Mouse (Mus musculus) intestine, embryonic 14.5 days (tissue): ENCODE measurements around the gene Abcf1. TPM values are rescaled to one million over a fixed set of nuclear protein-coding genes. Genes with fewer than 3 reads are reported as not detected.

Experiments
- ATAC-seq: fragments of 200-750 bp; cut with Nextera tagmentation; replicated peaks from 2 replicates; pipeline ENCODE4 v1.8.0; 2017; ENCODE audit warnings: low read depth, moderate number of reproducible peaks, moderate TSS enrichment, moderate library complexity; ENCODE audit not compliant: low FRiP score, low TSS enrichment
- DNase-seq: peaks from one replicate; pipeline ENCODE4 v3.0.0-alpha.2; 2018; ENCODE audit warnings: low spot score
- H3K27ac ChIP-seq: fragments of 300-500 bp; sonication (generic); 2 replicates; pipeline ENCODE4 v1.5.1; 2014; ENCODE audit warnings: low read depth, mild to moderate bottlenecking, control low read depth
- H3K27me3 ChIP-seq: fragments of 300-500 bp; sonication (generic); replicated peaks from 2 replicates; pipeline ENCODE4 v1.6.1; 2014; ENCODE audit warnings: low read length, control low read depth; ENCODE audit not compliant: control insufficient read depth, insufficient read depth
- H3K36me3 ChIP-seq: fragments of 300-500 bp; sonication (generic); 2 replicates; pipeline ENCODE4 v1.6.1; 2014; ENCODE audit warnings: low read length, control low read depth; ENCODE audit not compliant: control insufficient read depth, insufficient read depth
- H3K4me1 ChIP-seq: fragments of 300-500 bp; sonication (generic); replicated peaks from 2 replicates; pipeline ENCODE4 v1.6.1; 2014; ENCODE audit warnings: low read length, control low read depth, mixed read lengths; ENCODE audit not compliant: control insufficient read depth, insufficient read depth
- H3K4me2 ChIP-seq: fragments of 300-500 bp; sonication (generic); 2 replicates; pipeline ENCODE4 v1.6.1; 2014; ENCODE audit warnings: low read length
- H3K4me3 ChIP-seq: fragments of 300-500 bp; sonication (generic); 2 replicates; pipeline ENCODE4 v1.5.1; 2014; ENCODE audit warnings: low read depth, low read length, control low read depth, mixed read lengths
- H3K9ac ChIP-seq: fragments of 300-500 bp; sonication (generic); 2 replicates; pipeline ENCODE4 v1.6.1; 2014; ENCODE audit warnings: mild to moderate bottlenecking, low read length
- H3K9me3 ChIP-seq: fragments of 300-500 bp; sonication (generic); 2 replicates; pipeline ENCODE4 v1.6.1; 2016; ENCODE audit warnings: low read length, control low read depth; ENCODE audit not compliant: control insufficient read depth
- whole genome bisulfite sequencing: fragments of 180-500 bp; shearing (Covaris S2); extraction: QIAGEN DNeasy Blood & Tissue Kit; methylation state at CpG from one replicate; pipeline ENCODE4 v1.1.7; 2014; 5-methylcytosine and 5-hydroxymethylcytosine counted together
- polyA plus RNA-seq: library from polyadenylated mRNA; unstranded; fragments of >200 nt; fragmentation: Nextera tagmentation; extraction: Ambion mirVana; gene quantifications from 2 replicates; pipeline ENCODE4 v1.2.1, GENCODE M21; 2014

The Abcf1 gene
- polyA plus RNA-seq, 1 experiment from 2014 or later, result 88.4 TPM

DNA sequence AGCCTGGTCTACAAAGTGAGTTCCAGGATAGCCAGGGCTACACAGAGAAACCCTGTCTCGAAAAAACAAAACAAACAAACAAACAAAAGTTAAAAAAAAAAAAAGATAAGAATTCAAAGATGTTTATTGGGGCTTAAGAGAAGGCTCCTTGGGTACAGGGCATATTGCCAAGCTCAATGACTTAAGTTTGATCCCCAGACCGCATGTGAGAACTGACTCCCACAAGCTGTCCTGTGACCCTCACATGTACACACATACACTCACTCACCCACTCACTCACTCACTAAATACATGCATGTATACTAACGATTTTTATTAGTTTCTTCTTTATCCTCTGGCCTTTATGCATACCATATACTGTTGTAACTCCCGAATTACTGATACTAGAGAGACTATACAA, 30.8 kb upstream of the Abcf1 start:
- no peak for DNase-seq
- Histone ChIP-seq H3K27me3 (no peaks in the 10 kb centered on the region), H3K4me2 (no peak overlapping the region), H3K9ac (no peak overlapping the region), H3K27ac (no peak overlapping the region), H3K36me3 (no peaks in the 10 kb centered on the region), H3K4me3 (no peak overlapping the region), H3K9me3 (no peaks in the 10 kb centered on the region), H3K4me1 (peaks cover 3% of the 10 kb centered on the region)
- 69% methylated on average over 4 of the region's 4 CpGs for WGBS
- ATAC-seq, result no peak

DNA sequence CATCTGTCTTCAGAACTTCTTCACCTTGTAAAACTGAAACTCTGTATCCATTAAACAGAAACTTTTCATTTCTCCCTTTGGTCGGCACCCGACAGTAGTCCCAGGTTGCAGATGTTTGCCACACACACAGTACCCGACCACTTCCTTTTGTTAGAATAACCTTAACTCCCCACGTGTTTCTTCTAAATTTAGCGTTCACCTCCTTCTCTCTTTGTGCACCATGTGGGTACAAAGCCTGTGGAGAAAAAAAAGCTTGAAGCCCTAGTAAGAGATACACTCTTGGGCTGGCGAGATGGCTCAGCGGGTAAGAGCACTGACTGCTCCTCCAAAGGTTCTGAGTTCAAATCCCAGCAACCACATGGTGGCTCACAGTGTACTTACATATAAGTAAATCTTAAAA, 29.8 kb upstream of the Abcf1 start:
- WGBS, result 84% methylated on average over 7 of the region's 7 CpGs

DNA sequence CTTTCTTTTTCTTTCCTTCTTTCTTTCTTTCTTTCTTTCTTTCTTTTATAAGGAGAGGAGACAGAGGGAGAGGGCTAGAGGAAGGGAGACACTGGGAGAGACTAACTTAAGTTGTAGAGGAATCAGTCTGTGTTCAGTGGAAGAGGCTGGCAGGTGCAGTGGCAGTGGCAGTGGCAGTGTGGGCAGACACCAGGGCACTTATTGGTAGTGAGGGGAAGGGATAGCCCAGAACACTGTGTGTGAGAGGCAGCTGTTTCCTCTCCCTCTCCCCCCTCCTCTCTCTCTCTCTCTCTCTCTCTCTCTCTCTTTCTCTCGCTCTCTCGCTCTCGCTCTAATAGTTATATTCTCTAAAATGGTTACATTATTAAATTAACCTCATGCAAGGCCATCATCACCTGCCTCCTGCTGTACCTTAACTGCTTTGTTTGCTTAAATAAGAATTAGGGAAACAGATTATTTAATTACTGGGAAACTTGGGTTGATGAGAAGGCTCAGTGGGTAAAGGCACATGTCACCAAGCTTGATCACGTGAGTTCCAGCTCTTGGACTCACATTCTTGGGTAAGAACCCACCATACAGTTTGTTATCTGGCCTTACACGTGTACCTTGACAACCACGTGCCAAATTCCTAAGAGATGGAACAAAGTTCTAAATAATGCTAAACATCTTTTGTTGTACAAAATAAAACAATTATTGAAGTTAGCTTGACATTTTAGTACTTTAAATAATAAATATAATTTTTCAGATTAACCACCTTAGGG, 29.2 kb upstream of the Abcf1 start:
- Histone ChIP-seq H3K9ac (no peak overlapping the region), H3K27me3 (no peaks in the 10 kb centered on the region), H3K4me3 (no peak overlapping the region), H3K4me1 (peaks cover 5% of the 10 kb centered on the region), H3K27ac (no peak overlapping the region), H3K9me3 (no peaks in the 10 kb centered on the region), H3K36me3 (no peaks in the 10 kb centered on the region), H3K4me2 (no peak overlapping the region)
- 79% methylated on average over 6 of the region's 6 CpGs for WGBS
- DNase-seq (no peak), ATAC-seq (no peak)

More for the DNA sequence above, 29.8 kb upstream of the Abcf1 start:
- Histone ChIP-seq H3K36me3 (no peaks in the 10 kb centered on the region), H3K27ac (no peak overlapping the region), H3K4me2 (no peak overlapping the region), H3K4me1 (peaks cover 5% of the 10 kb centered on the region), H3K4me3 (no peak overlapping the region), H3K9ac (no peak overlapping the region), H3K9me3 (no peaks in the 10 kb centered on the region), H3K27me3 (no peaks in the 10 kb centered on the region)
- DNase-seq, result no peak
- no peak for ATAC-seq

DNA sequence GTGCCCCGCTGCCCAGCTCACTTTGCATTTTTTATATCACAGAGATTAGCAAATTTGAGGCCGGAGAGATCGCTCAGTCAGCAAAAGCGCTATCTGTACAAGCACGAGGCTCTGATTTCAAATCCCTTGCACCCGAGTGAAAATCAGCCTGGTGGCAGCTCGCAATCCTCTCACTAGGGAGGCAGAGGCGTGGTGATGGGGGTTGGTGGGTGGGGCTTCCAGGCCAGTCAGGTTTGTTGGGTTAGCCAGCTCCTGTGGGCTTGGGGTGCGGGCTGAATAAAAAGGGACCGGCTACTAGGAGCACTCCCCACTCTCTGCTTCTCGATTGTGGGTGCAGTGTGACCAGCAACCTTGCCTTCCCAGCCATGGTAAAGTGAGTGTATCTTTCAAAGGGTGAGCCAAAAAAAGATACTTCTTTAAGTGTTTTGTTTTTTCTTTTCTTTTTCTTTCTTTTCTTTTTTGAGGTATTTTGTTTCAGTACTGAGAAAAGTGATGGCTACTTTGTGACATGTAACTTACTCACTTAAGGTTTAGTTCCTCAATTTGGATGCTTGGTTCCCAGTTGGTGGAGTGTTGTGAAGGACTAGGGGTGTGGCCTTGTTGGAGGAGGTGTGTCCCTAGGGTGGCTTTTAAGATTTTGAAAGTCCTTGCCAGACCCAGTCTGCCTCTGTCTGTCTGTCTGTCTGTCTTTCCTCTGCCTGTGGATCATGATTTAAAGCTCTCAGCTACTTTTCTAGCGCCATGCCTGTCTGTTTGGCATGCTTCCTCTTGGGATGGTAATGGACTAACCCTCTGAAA, 28.4 kb upstream of the Abcf1 start:
- H3K27ac ChIP-seq, result no peak overlapping the region
- no peak overlapping the region for H3K4me3 ChIP-seq
- DNase-seq, result no peak
- H3K9ac ChIP-seq, result no peak overlapping the region
- 68% methylated on average over 12 of the region's 12 CpGs for WGBS
- no peaks in the 10 kb centered on the region for H3K9me3 ChIP-seq
- ATAC-seq, result no peak
- no peaks in the 10 kb centered on the region for H3K36me3 ChIP-seq
- no peak overlapping the region for H3K4me2 ChIP-seq
- H3K27me3 ChIP-seq, result no peaks in the 10 kb centered on the region
- peaks cover 5% of the 10 kb centered on the region for H3K4me1 ChIP-seq

DNA sequence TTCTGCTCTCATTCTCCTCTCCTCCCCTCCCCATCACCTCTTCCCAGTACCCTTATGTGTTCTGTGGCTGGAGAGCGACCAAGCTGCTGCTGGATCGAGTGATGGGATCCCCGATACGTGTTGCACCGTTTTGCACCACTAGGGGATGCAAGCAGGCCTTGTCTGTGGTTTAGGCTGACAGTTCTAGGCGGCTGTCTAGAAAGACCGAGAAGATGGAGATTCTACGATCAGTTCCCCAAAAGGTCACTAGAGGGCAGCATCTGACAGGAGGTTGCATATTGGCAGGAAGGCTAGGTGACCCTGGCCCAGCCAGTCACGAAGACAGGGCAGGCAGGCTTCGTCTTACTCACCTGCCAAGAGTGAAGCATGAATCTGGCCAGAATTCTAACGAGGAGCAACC, 27.4 kb upstream of the Abcf1 start:
- DNase-seq (peak; percentile 99), ATAC-seq (peak; percentile 59)
- no peaks in the 10 kb centered on the region for H3K9me3 ChIP-seq
- H3K4me1 ChIP-seq, result peaks cover 10% of the 10 kb centered on the region
- no peaks in the 10 kb centered on the region for H3K27me3 ChIP-seq
- no peak overlapping the region for H3K9ac ChIP-seq
- H3K27ac ChIP-seq, result no peak overlapping the region
- no peaks in the 10 kb centered on the region for H3K36me3 ChIP-seq
- H3K4me3 ChIP-seq, result no peak overlapping the region
- no peak overlapping the region for H3K4me2 ChIP-seq
- 3% methylated on average over 11 of the region's 11 CpGs for WGBS

DNA sequence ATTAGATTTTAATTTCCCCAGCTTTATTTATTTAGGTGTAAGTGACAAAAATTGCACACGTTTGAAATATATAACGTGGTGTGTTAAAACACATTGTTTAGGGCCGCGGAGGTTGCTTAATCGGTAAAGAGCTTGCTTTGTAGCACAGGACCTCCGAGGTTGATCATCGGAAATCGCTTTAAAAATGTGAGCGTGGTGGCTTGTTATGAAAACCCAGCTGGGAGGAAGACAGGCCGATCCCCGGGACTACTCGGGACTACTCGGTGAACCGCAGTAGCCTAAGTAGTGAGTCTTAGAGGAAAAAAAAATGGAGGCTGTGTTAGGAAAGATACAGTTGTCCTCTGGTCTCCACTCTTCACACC, 25.3 kb upstream of the Abcf1 start:
- ATAC-seq (no peak), DNase-seq (peak; percentile 67)
- H3K9me3 ChIP-seq, result no peaks in the 10 kb centered on the region
- H3K36me3 ChIP-seq, result peaks cover under 1% of the 10 kb centered on the region; the same call in 1 of the 2 replicates
- WGBS, result 1% methylated on average over 14 of the region's 14 CpGs
- peak overlapping the region; percentile 39; the same call in 1 of the 2 replicates for H3K27ac ChIP-seq
- H3K9ac ChIP-seq, result peak overlapping the region; percentile 61
- peak overlapping the region; percentile 57 for H3K4me2 ChIP-seq
- H3K4me3 ChIP-seq, result peak overlapping the region; percentile 63
- H3K27me3 ChIP-seq, result no peaks in the 10 kb centered on the region
- peaks cover 14% of the 10 kb centered on the region for H3K4me1 ChIP-seq

DNA sequence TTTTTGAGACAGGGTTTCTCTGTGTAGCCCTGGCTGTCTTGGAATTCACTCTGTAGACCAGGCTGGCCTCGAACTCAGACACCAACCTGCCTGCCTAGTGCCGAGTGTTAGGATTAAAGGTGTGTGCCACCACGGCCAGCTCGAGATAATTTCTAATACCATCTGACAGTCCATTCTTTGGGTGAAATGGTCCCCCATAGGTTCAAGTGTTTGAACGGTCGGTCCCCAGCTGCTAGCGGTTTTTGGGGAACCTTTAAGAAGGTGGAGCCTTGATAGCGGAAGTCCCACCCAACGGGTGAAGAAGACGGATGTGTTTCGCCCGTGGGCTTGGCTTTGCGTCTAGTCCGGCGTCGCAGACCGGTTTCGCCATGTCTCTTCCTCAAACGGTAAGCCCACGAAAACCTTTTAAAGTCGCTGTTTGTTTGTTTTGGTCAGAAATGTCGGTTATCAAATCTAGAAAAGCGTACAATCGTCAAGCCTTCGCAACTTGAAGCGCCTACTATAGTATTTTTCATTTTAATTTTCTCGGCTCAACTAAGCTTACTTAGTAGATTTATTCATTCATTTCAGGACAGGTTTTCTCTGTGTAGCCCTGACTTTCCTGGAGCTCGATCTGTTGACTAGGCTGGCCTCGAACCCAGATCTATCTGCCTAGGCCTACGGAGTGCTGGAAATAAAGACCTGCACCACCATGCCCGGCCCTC, 24.8 kb upstream of the Abcf1 start:
- Histone ChIP-seq H3K27ac (peak overlapping the region; percentile 39; the same call in 1 of the 2 replicates), H3K27me3 (no peaks in the 10 kb centered on the region), H3K36me3 (peaks cover 6% of the 10 kb centered on the region), H3K4me3 (peak overlapping the region; percentile 63), H3K4me1 (peaks cover 14% of the 10 kb centered on the region), H3K4me2 (peak overlapping the region; percentile 57), H3K9ac (peak overlapping the region; percentile 61), H3K9me3 (no peaks in the 10 kb centered on the region)
- ATAC-seq (peak; percentile 60), DNase-seq (peak; percentile 85)
- 4% methylated on average over 31 of the region's 31 CpGs for WGBS

DNA sequence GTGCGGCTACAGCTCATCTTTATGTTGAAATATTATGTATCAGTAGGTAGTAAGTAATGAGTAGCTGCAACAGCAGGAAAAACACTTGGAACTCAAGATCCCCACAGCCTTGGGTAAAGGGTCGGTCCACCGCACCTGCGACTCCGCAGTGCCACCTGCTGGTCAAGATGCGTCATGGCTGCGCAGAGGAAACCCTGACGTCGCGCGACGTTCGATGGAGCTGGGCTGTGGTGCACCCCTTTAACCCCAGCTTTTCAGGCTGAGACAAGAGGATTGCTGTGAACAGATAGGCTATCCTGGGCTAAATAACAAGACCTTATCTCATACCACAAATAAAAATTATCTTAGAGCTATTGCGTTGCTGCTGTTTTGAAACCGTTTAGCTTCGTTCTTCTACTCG, 24.1 kb upstream of the Abcf1 start:
- Histone ChIP-seq H3K36me3 (peaks cover 13% of the 10 kb centered on the region), H3K27me3 (no peaks in the 10 kb centered on the region), H3K9ac (no peak overlapping the region), H3K9me3 (no peaks in the 10 kb centered on the region), H3K4me1 (peaks cover 14% of the 10 kb centered on the region), H3K27ac (no peak overlapping the region), H3K4me3 (peak overlapping the region; percentile 63), H3K4me2 (peak overlapping the region; percentile 57)
- ATAC-seq (peak; percentile 68), DNase-seq (peak; percentile 94)
- 10% methylated on average over 17 of the region's 17 CpGs for WGBS
